Mouse (Mus musculus) left cerebral cortex, postnatal 14 days (tissue): ENCODE measurements around the gene Tpra1. TPM values are rescaled to one million over a fixed set of nuclear protein-coding genes. Genes with fewer than 3 reads are reported as not detected.

Source experiments
- DNase-seq, 2 experiments: peaks; one replicate each; pipeline ENCODE4 v3.0.0; 2021 to 2022; ENCODE audit warnings: low spot score in 2 of 2, mixed read lengths in 1 of 2
- intact Hi-C: fragments of 180-260 bp; cut with DNase I; formaldehyde crosslinking; loops from one replicate; pipeline ENCODE4 v1.15.1; 2025
- total RNA-seq, 2 experiments: library from RNA; stranded (reverse); gene quantifications; 2 replicates each; pipeline ENCODE4 v1.2.3; 2021

The Tpra1 gene
- total RNA-seq, 2 experiments from 2014 or later, result 39.7 to 45.2 TPM

GRCm38 (mm10) chr6:88885644-88886416, 16.2 kb upstream of the Tpra1 start:
- DNase-seq, result no peak
- intact Hi-C loops, result no loop called here

GRCm38 (mm10) chr6:88886417-88886967, 15.6 kb upstream of the Tpra1 start:
- intact Hi-C loops, result no loop called here

GRCm38 (mm10) chr6:88889410-88890042, 12.5 kb upstream of the Tpra1 start:
- intact Hi-C loops, result no loop called here
- DNase-seq, result no peak

More at GRCm38 (mm10) chr6:88886417-88886967, 15.6 kb upstream of the Tpra1 start:
- no peak for DNase-seq

DNA sequence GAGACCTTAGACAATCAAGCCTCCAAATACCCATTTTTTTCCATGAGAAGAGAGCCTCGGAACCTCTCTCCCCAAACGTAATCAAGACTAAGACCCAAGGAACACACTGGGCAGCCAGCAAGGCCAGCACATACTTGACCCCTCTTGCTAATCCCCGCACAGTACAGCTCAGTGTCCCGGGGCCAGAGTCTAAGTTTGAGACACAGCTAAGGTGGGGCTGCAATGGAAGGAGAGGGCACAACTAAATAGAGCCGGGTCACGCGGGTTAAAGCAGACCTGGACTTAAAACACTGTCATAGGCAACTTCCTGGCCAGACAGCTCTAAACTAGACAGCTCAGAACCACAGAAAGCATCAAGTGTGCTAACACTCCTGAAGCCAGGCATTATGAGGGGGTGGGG, 11.2 kb upstream of the Tpra1 start:
- intact Hi-C loops, result no loop called here
- no peak for DNase-seq

- peak in 1 of 2 experiments; percentile 74 for DNase-seq
- intact Hi-C loops, result no loop called here
These were observed 8.5 kb upstream of the Tpra1 start for GRCm38 (mm10) chr6:88893559-88893958.

- intact Hi-C loops, result no loop called here
- DNase-seq, result no peak
These were observed 6.1 kb upstream of the Tpra1 start for GRCm38 (mm10) chr6:88895943-88896342.

DNA sequence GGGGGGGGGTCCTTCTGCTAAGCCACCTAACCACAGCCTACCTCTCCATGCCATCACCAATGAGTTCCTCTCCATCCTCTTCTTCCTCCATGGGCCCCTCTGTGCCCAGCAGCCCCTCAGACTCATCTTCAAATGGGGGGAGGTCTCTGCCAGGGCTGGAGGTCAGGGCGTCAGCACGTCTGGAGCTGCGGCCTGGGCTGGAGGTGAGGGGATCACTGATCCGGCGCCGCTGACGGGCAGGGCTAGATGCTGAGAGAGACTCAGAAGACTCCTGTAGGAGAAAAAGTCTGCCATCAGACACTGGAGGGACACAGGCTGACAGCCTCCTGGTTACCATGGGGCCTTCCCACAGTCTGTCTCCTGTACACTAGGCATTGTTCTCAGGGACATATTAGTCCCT, 4.8 kb upstream of the Tpra1 start:
- intact Hi-C loops, result no loop called here
- DNase-seq, result no peak

GRCm38 (mm10) chr6:88898534-88899048, 3.5 kb upstream of the Tpra1 start, which contains the start of gene Mcm2:
Gene Mcm2, minus strand, starts transcription at chr6:88898780.
- peak; percentile 93 for DNase-seq
- intact Hi-C loops, result no loop called here

DNA sequence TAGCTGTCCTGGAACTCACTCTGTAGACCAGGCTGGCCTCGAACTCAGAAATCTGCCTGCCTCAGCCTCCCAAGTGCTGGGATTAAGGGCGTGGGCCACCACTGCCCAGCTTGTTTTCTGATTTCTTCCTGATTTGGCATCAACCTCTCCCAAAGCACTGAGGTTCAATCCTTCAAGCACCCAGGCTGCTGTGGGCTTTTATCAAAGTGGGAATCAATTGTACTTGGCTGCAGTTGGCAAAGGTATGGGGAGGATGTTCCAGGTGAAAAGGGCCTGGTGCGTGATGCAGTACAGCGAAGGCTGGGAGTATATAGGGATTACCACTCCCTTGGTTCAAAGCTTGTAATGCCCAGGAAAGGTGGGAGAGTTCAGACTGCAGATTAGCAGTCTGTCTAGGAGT, 3.0 kb upstream of the Tpra1 start:
- no peak for DNase-seq
- intact Hi-C loops, result no loop called here

DNA sequence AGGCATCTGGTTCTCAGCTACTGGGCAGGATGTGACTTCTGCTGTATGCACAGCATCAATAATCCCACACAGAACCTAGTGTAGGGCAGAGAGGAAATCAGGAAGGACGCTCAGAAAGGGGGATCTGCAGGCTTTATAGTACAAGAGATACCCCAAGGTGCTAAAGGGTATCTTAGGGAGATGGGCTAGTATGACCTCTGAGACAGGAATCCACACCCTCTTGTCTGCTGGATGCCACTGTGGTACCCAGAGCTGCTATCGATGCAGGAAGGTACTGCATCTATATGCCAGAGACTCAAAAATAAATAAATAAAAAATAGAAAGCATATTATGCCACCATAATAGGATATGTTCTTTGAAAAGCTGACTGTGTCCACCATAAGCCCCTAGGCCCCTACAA, 2.4 kb upstream of the Tpra1 start:
- intact Hi-C loops, result no loop called here
- DNase-seq, result no peak

DNA sequence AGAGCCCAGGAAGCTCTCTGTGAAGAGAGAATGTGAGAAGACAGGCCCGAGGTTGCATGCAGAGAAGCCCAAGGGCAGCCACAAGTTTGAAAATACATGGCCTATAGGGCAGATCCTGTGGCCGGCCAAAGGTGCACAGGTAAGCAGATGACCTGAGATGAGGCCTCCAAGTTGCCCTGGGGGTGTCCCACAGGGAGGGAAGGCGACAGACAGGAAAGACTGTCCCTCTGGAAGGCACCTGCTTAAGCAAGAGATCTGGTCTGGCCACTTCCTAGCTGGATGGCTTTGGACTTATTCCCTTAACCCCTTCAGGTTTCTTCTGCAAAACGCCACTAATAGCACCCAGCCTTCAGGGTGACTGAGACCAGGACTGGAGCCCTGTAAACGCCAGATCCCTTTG, 580 bp upstream of the Tpra1 start:
- intact Hi-C loops, result no loop called here
- DNase-seq, result no peak

GRCm38 (mm10) chr6:88903708-88904107, 1.7 kb downstream of the Tpra1 start:
- intact Hi-C loops, result no loop called here
- DNase-seq, result no peak

DNA sequence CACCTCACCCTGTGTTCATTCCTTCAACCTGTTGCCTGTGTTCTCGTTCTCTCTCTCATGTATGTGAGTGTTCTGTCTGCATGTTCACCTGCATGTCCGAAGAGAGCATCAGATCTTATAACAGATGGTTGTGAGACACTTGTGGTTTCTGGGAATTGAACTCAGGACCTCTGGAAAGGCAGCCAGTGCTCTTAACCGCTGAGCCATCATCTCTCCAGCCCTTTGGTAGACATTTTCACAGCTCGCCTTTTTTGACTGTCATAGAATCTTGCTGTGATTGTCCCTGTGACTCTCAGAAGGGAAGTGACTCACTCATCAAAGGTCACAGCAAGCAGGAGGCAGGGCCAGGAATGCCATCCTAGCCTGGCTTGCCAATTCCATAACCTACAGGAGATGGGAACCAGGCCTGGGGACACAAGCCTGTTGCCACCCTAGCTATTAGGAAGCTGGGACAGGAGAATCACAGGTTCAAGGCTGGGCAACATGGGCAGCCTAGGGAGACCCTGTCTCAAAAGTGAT, 2.5 kb downstream of the Tpra1 start:
- DNase-seq, result no peak
- intact Hi-C loops, result no loop called here

DNA sequence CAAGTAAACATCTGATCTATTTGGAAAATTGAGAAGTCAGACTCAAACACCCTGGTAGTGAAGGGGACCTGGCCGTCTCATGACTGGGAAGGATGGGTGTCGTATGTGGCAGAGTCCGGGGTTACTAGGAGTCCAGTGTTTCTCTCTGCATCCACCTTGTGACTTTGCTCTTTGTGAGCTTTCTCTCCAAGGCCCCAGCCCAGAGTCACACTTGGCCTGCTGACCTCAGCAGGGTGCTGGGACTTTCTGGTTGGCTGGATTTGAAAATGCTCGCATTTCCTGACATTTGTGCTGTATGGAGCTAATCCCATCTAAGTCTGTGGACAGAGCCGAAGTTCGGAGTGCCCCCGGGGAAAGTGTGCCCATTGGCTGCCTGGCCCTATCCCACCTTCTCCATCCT, 3.0 kb downstream of the Tpra1 start:
- no peak for DNase-seq
- intact Hi-C loops, result no loop called here

DNA sequence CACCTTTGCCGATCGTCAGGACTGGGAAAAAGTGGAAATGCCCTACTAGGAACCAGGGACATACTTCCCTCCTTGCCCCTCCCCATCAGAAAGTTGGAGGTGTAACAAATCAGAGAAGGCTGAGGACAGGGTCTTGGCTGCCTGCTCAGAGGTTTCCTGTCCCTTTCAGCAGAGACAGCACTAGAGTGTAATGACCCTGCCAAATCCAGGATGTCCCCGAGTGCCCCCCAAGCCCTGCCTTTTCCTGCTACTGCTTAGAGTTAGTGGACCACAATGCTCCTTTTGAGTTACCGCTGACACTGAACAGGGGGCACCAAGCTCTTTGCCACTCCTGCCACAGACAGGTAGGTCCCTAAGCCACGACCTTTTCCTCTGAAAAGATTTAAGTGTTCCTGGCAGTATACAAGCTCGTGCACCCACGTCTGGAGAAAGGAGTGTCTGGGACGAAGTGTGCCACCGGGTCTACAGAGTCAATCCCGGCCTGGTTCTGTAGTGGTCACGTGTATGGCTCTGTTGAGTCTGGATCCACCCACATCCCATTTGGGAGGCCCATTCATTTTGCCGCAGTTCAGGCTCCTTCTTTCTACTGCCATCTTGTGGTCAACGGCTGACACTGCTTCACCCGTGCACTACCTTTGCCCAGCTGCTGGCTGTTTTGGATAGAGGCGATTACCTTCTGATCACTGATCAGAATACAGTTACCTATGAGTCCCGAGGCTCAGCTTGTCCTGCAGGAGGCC, 4.5 kb downstream of the Tpra1 start:
- intact Hi-C loops, result no loop called here
- peak; percentile 56 to 85 for DNase-seq

- intact Hi-C loops, result no loop called here
- DNase-seq, result no peak
These were observed 7.1 kb downstream of the Tpra1 start for GRCm38 (mm10) chr6:88909151-88909550.

DNA sequence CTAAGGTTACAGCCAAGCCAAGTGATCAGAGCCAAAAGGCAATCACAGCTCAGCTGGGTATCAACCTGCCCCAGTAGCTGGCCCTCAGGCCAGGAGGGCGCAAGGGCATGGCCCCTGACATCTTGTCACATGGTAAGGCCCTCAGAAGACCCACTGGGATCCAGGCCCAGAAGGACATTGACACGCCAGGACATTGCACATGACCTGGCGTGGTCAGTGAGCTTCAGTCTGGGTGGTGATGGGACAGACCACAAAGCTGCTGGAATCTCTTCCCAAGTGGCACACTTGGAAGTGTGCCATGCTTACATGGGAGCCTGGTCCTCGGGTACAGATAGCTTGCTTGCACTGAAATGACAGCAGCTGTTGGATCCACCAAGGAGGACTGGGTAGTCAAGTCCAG, 11.0 kb downstream of the Tpra1 start:
- no peak for DNase-seq
- intact Hi-C loops, result no loop called here

- no peak for DNase-seq
- intact Hi-C loops, result no loop called here
These were observed 11.4 kb downstream of the Tpra1 start for GRCm38 (mm10) chr6:88913440-88913839.

DNA sequence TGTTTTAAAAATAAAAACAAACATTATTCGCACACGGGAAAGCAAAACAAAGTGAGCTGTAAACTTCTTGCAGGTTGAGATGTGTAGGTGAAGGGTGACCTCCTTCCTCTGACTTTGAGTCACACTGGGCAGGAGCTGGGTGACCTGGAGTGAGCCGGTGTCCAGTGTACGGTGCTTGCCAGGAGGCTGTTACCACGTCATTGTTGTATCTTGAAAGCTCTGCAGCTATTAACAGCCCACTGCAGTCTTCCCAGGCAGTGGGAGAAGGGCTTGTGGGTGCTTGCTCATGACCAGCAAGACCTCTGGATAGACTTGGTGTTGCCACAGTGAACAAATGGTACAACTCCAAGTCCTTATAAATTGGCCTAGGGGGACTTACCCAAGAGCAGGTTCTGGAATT, 12.7 kb downstream of the Tpra1 start:
- no peak for DNase-seq
- intact Hi-C loops, result no loop called here

DNA sequence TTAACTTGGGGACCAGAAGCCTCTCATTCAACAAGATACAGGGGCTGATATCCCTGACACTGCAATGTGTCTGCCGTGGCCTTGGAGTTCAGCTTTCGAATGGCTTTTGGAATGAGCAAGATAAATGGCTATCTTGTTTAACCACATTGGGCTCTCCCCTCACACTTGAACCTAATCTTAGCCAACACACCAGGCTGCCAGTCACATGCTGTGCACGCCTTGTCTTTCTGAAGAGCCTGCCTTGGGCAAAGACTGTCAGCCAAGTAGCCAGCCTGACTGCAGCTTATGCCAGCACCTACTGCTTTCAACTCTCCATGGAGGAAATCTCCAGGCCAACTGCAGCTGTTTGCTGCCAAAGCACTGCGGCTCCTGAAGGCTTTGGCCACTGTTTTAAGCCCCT, 13.5 kb downstream of the Tpra1 start:
- intact Hi-C loops, result no loop called here
- DNase-seq, result peak in 1 of 2 experiments; percentile 43
